Mouse (Mus musculus): ENCODE measurements around the gene S100a13. TPM values are rescaled to one million over a fixed set of nuclear protein-coding genes. Genes with fewer than 3 reads are reported as not detected.
A peak's percentile ranks its signal among the peaks of the same experiment; 100 is the strongest.

The S100a13 gene
- polyA plus RNA-seq, 1 experiment from 2014 or later, result 27.3 TPM

DNA sequence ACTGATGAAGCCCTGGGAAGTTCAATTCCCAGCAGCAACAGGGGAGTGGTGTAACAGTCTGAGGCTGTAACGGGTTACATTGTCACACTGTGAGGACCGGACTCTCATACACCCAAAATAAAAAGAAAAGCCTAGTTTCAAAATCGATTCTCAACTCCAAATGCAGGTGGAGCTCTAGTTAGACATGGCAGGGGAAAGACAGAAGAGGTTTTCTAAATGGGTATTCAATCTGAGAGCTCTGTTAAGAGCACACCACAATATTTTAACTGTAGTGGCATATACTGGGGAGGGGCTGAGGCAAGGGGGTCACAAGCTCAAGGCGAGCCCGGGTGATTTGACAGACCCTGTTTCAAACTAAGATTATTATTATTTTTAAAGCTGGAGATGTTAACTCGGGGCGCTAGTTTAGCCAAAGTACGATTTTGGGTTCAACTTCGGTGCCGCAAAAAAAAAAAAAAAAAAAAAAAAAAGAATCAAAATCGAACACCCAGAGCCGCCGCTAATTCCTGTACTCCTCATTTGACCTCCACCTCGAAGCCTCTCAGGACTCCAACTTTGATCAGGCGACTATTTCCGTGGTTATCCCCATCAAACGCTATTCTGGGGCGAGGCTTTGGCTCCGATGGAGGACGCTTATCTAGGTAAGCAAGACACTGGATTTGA lies 5.8 kb upstream of the S100a13 start:
- H3K4me1 ChIP-seq (ENCODE audit: insufficient read depth), result peaks cover 10% of the 10 kb centered on the region
- 2% methylated on average over 20 of the region's 20 CpGs for WGBS
- no peak for ATAC-seq (ENCODE audit: insufficient read depth)
- H3K9me3 ChIP-seq (ENCODE audit: low read depth, low read length), result no peaks in the 10 kb centered on the region
- peak overlapping the region; percentile 94 for H3K27ac ChIP-seq (ENCODE audit: low read depth)
- no peaks in the 10 kb centered on the region; the same call in 1 of the 2 replicates for H3K27me3 ChIP-seq (ENCODE audit: insufficient read depth, low read length)
- TF ChIP-seq CTCF (IDR thresholded peaks at IDR 0.05; ENCODE audit: low read depth), result no peak
- H3K4me3 ChIP-seq (ENCODE audit: low read depth, low read length), result peak overlapping the region; percentile 89
- peak overlapping the region; percentile 89 for H3K4me2 ChIP-seq
- H3K9ac ChIP-seq, result peak overlapping the region; percentile 97
- H3K36me3 ChIP-seq (ENCODE audit: insufficient read depth), result peaks cover 44% of the 10 kb centered on the region
- no peak for DNase-seq

- Histone ChIP-seq H3K27me3 (ENCODE audit: insufficient read depth, low read length) (no peaks in the 10 kb centered on the region; the same call in 1 of the 2 replicates), H3K9ac (peak within 1 kb of the TSS; percentile 97), H3K4me1 (ENCODE audit: insufficient read depth) (peaks cover 10% of the 10 kb centered on the region), H3K9me3 (ENCODE audit: low read depth, low read length) (no peaks in the 10 kb centered on the region), H3K4me2 (peak within 1 kb of the TSS; percentile 89), H3K36me3 (ENCODE audit: insufficient read depth) (peaks cover 37% of the 10 kb centered on the region), H3K27ac (ENCODE audit: low read depth) (peak within 1 kb of the TSS; percentile 94), H3K4me3 (ENCODE audit: low read depth, low read length) (peak within 1 kb of the TSS; percentile 89)
- no peak for TF ChIP-seq CTCF (IDR thresholded peaks at IDR 0.05; ENCODE audit: low read depth)
- under 1% methylated on average over 66 of the region's 66 CpGs for WGBS
- DNase-seq (peak; percentile 100), ATAC-seq (ENCODE audit: insufficient read depth) (peak; percentile 91)
Measured at GRCm38 (mm10) chr3:90508950-90509746, 5.1 kb upstream of the S100a13 start, which contains the start of gene Chtop. Gene Chtop (minus strand): TSS chr3:90509498.

- peak overlapping the region; percentile 89 for H3K4me3 ChIP-seq (ENCODE audit: low read depth, low read length)
- peaks cover 10% of the 10 kb centered on the region for H3K4me1 ChIP-seq (ENCODE audit: insufficient read depth)
- no peaks in the 10 kb centered on the region; the same call in 1 of the 2 replicates for H3K27me3 ChIP-seq (ENCODE audit: insufficient read depth, low read length)
- peak overlapping the region; percentile 46 for H3K4me2 ChIP-seq
- H3K27ac ChIP-seq (ENCODE audit: low read depth), result peak overlapping the region; percentile 25; the same call in 1 of the 2 replicates
- no peak overlapping the region for H3K9ac ChIP-seq
- no peaks in the 10 kb centered on the region for H3K9me3 ChIP-seq (ENCODE audit: low read depth, low read length)
- H3K36me3 ChIP-seq (ENCODE audit: insufficient read depth), result peaks cover 31% of the 10 kb centered on the region
- ATAC-seq (ENCODE audit: insufficient read depth) (0 out of 2 replicates have a peak, but pooled peaks have one; percentile 0), DNase-seq (no peak)
- no peak for TF ChIP-seq CTCF (IDR thresholded peaks at IDR 0.05; ENCODE audit: low read depth)
- 16% methylated on average over 2 of the region's 2 CpGs for WGBS
Measured at GRCm38 (mm10) chr3:90509747-90510123, 4.5 kb upstream of the S100a13 start.

DNA sequence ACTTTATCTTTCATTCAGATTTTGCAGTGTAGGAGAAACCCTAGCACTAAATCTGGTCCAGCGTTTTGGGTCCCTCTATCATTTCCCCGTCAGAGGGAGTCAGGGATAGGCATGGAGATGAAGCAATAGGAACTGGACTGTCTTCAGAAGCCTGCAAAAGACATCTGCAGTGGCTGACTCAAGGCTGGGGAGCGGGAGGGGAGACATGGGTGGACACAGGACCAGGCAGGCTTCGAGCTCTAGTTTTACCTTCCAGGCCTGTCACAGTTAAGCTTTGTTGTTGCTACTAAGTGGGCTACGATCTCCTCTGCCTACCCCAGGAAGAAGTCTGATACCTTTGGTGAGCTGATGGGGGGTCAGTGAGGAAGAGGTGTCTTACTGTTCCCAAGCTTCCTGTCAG lies 2.0 kb upstream of the S100a13 start:
- Histone ChIP-seq H3K27me3 (ENCODE audit: insufficient read depth, low read length) (no peaks in the 10 kb centered on the region; the same call in 1 of the 2 replicates), H3K27ac (ENCODE audit: low read depth) (no peak overlapping the region), H3K9me3 (ENCODE audit: low read depth, low read length) (no peaks in the 10 kb centered on the region), H3K4me3 (ENCODE audit: low read depth, low read length) (no peak overlapping the region), H3K4me2 (no peak overlapping the region), H3K36me3 (ENCODE audit: insufficient read depth) (peaks cover 6% of the 10 kb centered on the region), H3K9ac (no peak overlapping the region), H3K4me1 (ENCODE audit: insufficient read depth) (peaks cover 14% of the 10 kb centered on the region)
- TF ChIP-seq CTCF (IDR thresholded peaks at IDR 0.05; ENCODE audit: low read depth), result no peak
- no peak for ATAC-seq (ENCODE audit: insufficient read depth)
- no peak for DNase-seq
- 84% methylated on average over 5 of the region's 5 CpGs for WGBS

DNA sequence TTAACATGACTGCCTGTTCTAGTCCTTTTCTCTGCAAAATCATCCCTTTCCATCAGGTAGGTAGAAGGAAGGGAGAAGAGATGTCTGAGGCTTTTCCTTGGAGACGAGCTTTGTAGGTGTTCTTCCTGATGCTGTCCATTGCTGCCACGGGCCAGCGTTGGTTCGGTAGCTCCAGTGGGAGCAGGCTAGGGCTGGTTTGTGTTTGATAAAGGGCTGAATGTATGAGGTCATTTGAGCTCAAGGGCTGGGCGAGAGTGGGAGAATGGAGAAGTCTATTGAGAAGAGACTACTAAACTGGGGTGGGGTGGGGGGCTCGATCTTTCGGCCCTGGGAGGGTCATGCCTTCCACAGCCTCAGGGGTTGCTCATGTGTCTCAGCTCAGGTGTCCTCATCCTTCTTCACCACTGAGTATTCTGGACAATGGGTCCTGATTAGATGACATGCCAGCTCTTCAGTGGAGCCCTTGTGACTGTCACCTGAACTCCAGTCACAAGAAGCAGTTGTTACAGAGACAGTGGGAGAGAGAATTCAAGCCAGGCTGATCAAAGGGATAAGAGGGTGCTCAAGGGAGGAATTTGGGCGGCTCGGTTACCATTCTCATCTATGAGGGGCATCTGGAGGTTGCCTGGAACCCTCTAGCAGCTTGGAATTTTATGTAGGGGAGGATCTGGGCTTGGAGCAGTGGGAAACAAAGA lies 1.1 kb upstream of the S100a13 start:
- no peak for ATAC-seq (ENCODE audit: insufficient read depth)
- H3K36me3 ChIP-seq (ENCODE audit: insufficient read depth), result no peaks in the 10 kb centered on the region
- 71% methylated on average over 9 of the region's 9 CpGs for WGBS
- TF ChIP-seq CTCF (IDR thresholded peaks at IDR 0.05; ENCODE audit: low read depth), result no peak
- no peaks in the 10 kb centered on the region for H3K9me3 ChIP-seq (ENCODE audit: low read depth, low read length)
- H3K27ac ChIP-seq (ENCODE audit: low read depth), result no peak overlapping the region
- peak overlapping the region; percentile 86; the same call in 1 of the 2 replicates for H3K4me2 ChIP-seq
- H3K27me3 ChIP-seq (ENCODE audit: insufficient read depth, low read length), result no peaks in the 10 kb centered on the region; the same call in 1 of the 2 replicates
- peaks cover 6% of the 10 kb centered on the region for H3K4me1 ChIP-seq (ENCODE audit: insufficient read depth)
- no peak overlapping the region for H3K9ac ChIP-seq
- DNase-seq, result no peak
- H3K4me3 ChIP-seq (ENCODE audit: low read depth, low read length), result peak overlapping the region; percentile 42

DNA sequence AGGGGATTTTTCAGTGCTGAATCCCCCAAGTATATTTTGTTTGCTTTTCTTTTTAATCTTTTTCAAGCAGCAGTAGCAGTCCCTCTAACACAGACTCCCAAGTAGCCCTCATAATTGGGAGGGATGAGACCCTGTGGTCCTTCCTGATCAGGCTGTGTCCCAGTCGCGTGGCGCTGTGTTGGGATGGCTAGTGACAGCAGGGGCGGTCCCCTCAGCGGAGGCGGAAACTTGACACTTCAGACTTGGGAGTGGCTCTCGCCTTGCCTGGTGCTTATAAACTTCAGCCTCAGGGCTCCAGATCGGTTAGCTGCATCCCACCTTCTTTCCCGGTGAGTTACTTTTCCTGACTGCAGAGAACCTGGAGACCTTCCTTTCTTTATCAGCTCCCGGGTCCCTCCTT lies 456 bp downstream of the S100a13 start:
- H3K27ac ChIP-seq (ENCODE audit: low read depth), result peak overlapping the region; percentile 25; the same call in 1 of the 2 replicates

More for the DNA sequence above, 456 bp downstream of the S100a13 start:
- peak overlapping the region; percentile 42 for H3K4me3 ChIP-seq (ENCODE audit: low read depth, low read length)
- no peaks in the 10 kb centered on the region for H3K9me3 ChIP-seq (ENCODE audit: low read depth, low read length)
- peak overlapping the region; percentile 86 for H3K4me2 ChIP-seq
- H3K36me3 ChIP-seq (ENCODE audit: insufficient read depth), result no peaks in the 10 kb centered on the region
- peak; percentile 88 for ATAC-seq (ENCODE audit: insufficient read depth)
- H3K4me1 ChIP-seq (ENCODE audit: insufficient read depth), result peaks cover 4% of the 10 kb centered on the region
- peak; percentile 84 for DNase-seq
- H3K9ac ChIP-seq, result peak overlapping the region; percentile 54
- WGBS, result under 1% methylated on average over 10 of the region's 10 CpGs
- no peaks in the 10 kb centered on the region; the same call in 1 of the 2 replicates for H3K27me3 ChIP-seq (ENCODE audit: insufficient read depth, low read length)
- TF ChIP-seq CTCF (IDR thresholded peaks at IDR 0.05; ENCODE audit: low read depth), result no peak
